Mouse (Mus musculus) embryonic fibroblast, embryonic 13.5 days (primary cell): ENCODE data around the gene Tapt1.

Experiments
- CTCF ChIP-seq: IDR thresholded peaks from 2 replicates; pipeline ENCODE4 v1.5.1; 2011; ENCODE audit warnings: mild to moderate bottlenecking, control low read depth, low read length, moderate library complexity, borderline replicate concordance; ENCODE audit not compliant: insufficient read depth
- POLR2A ChIP-seq: IDR thresholded peaks from 2 replicates; pipeline ENCODE4 v1.6.1; 2011; ENCODE audit warnings: low read depth, mild to moderate bottlenecking, control low read depth, low read length, moderate library complexity

DNA sequence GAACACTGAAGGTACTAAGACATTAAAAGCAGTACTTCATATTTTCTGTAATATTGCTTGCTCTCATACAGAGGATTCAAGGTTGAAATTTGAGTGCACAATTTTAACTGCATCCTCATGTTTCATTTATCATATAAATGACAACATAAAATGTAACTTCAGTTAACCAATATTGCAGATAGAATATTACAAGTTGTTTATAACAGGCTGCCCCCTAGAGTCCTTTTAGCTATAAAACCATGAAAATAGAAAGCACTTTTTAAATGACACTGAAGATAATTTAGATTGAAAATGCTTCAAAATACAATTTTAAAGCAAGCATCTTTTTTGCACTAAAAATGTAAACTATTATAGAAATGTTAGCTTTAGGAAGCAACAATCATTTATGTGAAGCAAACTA lies 24.8 kb downstream of the Tapt1 start:
- TF ChIP-seq POLR2A (no peak), CTCF (no peak)
